In genomic region chr5:103673611-103674010, GRCm38 (mm10) we compare ENCODE assay signal across 22 mouse cellular contexts. TPM values are rescaled to one million over a fixed set of nuclear protein-coding genes. Genes with fewer than 3 reads are reported as not detected.
DNase-seq lines count a peak whose midpoint lies in the region; ATAC-seq lines count a peak whose summit lies in the region.
"Had no signal": no experiment of that assay in that cellular context is flagged by ENCODE, and none has a peak within 500 bp of the region (broad histone marks: within the 10 kb centered on the region; RNA-seq: fewer than 3 reads in every experiment).

No protein-coding gene starts in this region.

- no peak for ATAC-seq in erythroblast, adult 5-6 weeks (replicated peaks; ENCODE audit: low FRiP score, poor library complexity, severe bottlenecking)
- ATAC-seq: activated CD4-positive, CD25-positive, alpha-beta regulatory T cell, adult 4 months; forebrain, embryonic 15.5 days; hindbrain, embryonic 16.5 days; intestine, embryonic 15.5 days had no signal

- DNase-seq in ovary, adult 18-20 months (ENCODE audit: low spot score), result peak; percentile 19
- no peak for DNase-seq in ovary, postnatal 14 days (ENCODE audit: low spot score)
- peak; percentile 28 for DNase-seq in adrenal gland, postnatal 10 days
- DNase-seq in adrenal gland, postnatal 36 days, result peak; percentile 46 to 55
- DNase-seq in right cerebral cortex, postnatal 14 days, result no peak
- DNase-seq in cerebellum, adult 9-10 months, result no peak
- DNase-seq: cerebellum, adult 11 months; cerebellum, adult 2 months; cerebellum, postnatal 10 days; cerebellum, postnatal 36 days; embryo, embryonic 11 days; gastrocnemius, postnatal 25 days; heart, adult 18-20 months; heart, postnatal 10 days; heart, postnatal 36 days; kidney, adult 11 months had no signal

RNA-seq across cellular contexts. Expression of gene 1700016H13Rik, which starts 17.8 kb away (rescaled TPM):
- not detected for total RNA-seq in adrenal gland, postnatal 10 days (2021)
- not detected for total RNA-seq in adrenal gland, postnatal 36 days (2021)
- total RNA-seq in erythroblast, adult 5-6 weeks (2015; ENCODE audit: low replicate concordance), result not detected in 2 replicates
- not detected in 2 replicates for total RNA-seq in erythroblast, adult 5-6 weeks (2017; ENCODE audit: low replicate concordance)
- total RNA-seq: adrenal gland, adult 18-20 months; heart, adult 18-20 months; heart, postnatal 10 days; heart, postnatal 36 days had no signal

RNA-seq across cellular contexts. Expression of gene Aff1, which starts 18.6 kb away (rescaled TPM):
- total RNA-seq in adrenal gland, postnatal 10 days (2021), result 10 to 100 TPM; 31.6 to 32.4 TPM
- total RNA-seq in adrenal gland, postnatal 36 days (2021), result 10 to 100 TPM; 40.8 to 44.1 TPM
- total RNA-seq in erythroblast, adult 5-6 weeks (2015; ENCODE audit: low replicate concordance), result 262 and 340 TPM in 2 replicates
- total RNA-seq in erythroblast, adult 5-6 weeks (2017; ENCODE audit: low replicate concordance), result 184 and 253 TPM in 2 replicates

RNA-seq across cellular contexts. Expression of gene Slc10a6, which starts 44.4 kb away (rescaled TPM):
- total RNA-seq in adrenal gland, postnatal 10 days (2021), result 1 to 10 TPM; 1.6 to 2.5 TPM
- 1 to 10 TPM; 1.0 to 3.6 TPM for total RNA-seq in adrenal gland, postnatal 36 days (2021)
- total RNA-seq in erythroblast, adult 5-6 weeks (2015; ENCODE audit: low replicate concordance), result not detected in 2 replicates
- total RNA-seq in erythroblast, adult 5-6 weeks (2017; ENCODE audit: low replicate concordance), result not detected in 2 replicates

Comparison
In these comparisons a context has a peak if more than half of its experiments do, and no peak if none do; other contexts are left out.
1. DNase-seq: peak in ovary, adult 18-20 months (single experiment), adrenal gland, postnatal 10 days (single experiment) and adrenal gland, postnatal 36 days (2 of 2); none in ovary, postnatal 14 days (single experiment), right cerebral cortex, postnatal 14 days (single experiment) and cerebellum, adult 9-10 months (single experiment).
2. RNA of gene Aff1, which starts 18.6 kb away (total RNA-seq): 184 to 340 TPM in erythroblast, adult 5-6 weeks; 40.8 to 44.1 TPM in adrenal gland, postnatal 36 days and 31.6 to 32.4 TPM in adrenal gland, postnatal 10 days; every median in the first group is over 4 times any median in the second.